Mouse (Mus musculus): ENCODE measurements around the gene Ifi213.
"Not testable (repeated sequence)": the region's sequence is repeated elsewhere in the genome, so short reads cannot be mapped to it uniquely, and the experiment has no call there.

The Ifi213 gene

DNA sequence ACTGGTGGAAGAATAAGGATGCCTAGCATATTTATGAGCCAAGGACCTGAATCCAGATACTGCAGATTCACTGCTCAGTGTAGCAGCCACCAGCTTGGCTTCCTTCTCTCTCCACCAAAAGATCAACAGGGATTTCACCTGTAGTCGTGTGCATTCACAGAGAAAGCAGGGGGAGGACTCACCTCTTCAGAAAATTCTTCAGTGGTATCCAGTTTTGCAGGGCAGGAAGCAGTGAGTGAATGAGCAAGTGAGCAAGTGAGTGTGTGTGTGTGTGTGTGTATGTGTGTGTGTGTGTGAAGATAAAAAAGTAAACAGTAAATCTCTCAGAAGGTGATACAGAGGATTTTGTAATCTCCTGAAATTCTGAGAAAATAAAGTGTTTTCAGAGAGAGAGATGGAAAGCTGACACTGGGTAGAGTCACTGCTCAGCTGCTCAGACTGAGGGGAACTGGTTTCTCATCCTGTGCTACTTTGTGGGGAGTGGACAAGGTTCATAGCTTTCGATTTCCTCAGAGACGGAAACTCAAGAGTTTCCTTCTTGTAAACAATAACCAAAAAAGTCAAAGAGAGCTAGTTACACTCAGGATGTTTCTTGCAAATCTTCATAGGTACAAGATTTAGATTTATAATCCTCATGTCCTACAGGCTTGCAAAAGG lies at the start of gene Ifi213:
Gene Ifi213, minus strand, starts transcription at position 437 of the 657 bp plus-strand sequence.
- ATAC-seq (ENCODE audit: insufficient number of reproducible peaks, low FRiP score, low TSS enrichment) = not testable (repeated sequence)

DNA sequence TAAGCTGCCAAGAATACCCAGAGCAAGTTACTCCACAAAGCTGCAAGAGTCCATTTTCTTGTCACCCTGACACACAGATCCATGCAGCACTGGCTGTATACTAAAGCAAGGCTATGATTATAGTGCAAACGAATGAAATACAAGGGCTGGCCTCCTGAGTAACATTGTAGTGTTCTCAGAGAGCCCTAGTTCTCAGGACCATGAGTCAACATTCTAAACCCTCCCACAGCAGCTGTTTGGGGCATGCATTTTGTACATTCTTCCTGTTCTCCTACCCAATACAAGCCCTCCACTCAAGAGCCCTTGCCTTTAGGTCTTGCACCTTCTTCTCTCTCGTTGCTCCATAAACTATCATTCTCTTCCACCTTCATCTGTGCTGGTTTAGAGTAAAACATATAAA lies 46.3 kb upstream of the Ifi213 start:
- ATAC-seq (ENCODE audit: insufficient number of reproducible peaks, low FRiP score, low TSS enrichment) = no peak

DNA sequence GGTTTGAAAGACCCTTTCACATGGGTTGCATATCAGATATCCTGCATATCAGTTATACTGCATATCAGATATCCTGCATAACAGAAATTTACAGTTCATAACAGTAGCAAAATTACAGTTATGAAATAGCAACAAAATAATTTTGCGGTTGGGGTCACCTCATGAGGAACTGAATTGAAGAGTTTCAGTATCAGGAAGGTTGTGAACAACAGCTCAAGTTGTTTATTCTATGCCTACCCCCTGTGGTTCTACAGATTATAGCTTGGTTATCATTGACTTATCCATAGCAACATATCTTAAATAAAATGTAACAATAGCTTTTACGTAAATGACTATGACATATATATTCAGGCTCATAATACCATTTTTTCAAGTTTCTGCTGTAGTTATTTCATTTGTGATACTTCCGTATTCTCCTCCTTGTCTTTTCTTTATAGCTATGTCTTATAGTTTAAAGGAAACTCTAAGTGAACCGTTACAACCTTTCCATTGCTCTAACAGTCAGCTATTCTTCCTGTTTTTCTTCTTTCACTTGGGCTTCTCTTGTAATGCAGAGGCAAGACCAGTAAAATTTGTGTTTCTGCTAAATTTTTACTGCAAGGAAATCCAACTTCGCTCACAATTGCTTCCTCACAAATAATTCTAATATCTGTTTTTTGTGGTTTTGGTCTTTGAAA lies 35.0 kb upstream of the Ifi213 start:
- ATAC-seq (ENCODE audit: insufficient number of reproducible peaks, low FRiP score, low TSS enrichment) = no peak

DNA sequence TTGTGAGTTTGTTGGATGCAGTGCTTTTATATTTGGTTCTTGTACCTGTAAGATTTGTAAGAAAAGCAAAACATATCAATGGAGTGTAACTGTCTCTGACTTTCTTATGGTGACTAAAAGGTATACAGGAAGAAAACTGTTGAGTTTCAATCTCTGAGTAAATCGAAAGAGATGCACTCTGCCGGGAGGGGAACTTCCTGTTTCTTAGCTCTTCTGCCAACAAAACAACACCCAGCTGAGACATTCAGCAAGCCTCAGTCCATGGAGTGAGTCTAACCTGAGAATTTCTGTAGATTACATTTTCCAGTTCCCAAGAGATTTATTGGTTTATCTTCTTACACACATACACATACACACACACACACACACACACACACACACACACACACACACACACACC lies 31.5 kb upstream of the Ifi213 start, which contains the start of gene Ifi209:
Gene Ifi209, plus strand, starts transcription at position 296 of the 400 bp plus-strand sequence.
- not testable (repeated sequence) for ATAC-seq (ENCODE audit: insufficient number of reproducible peaks, low FRiP score, low TSS enrichment)

DNA sequence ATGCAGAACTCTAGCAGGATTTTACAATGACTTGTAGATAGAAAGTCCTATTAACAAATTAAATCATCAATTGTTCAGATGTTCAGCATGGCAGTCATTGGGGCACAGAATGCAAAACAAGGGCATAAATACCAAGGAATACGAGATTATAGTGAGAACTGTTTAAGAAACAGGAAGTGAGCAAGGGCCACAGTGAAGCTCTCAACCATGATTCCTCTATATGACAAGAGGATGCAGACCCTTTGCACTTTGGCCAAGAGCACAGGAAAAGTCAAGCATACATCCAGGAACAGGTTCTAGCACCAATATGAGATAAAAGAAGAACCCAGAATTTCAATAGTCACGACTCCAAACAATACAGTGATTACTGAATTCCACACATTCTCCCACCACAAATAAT lies 27.6 kb upstream of the Ifi213 start:
- no peak for ATAC-seq (ENCODE audit: insufficient number of reproducible peaks, low FRiP score, low TSS enrichment)

DNA sequence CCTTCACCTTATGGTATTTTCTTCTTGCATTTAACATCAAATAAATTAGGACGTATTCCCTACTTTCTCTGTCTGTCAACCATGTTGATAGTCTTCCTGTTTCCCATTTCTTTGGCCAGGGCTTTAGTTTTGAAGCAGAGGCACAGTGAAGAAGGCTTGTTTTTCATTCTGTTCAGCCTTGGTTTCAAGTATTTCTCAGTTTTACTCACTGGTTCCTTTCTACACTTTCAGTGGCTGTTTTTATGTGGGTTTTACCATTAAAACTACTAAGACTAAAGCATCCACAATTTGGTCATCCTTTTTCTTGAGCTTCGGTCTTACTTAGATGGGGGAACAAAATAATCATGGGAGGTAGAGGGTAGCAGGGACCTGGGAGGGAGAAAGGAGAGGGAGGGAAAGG lies 25.0 kb upstream of the Ifi213 start:
- ATAC-seq (ENCODE audit: insufficient number of reproducible peaks, low FRiP score, low TSS enrichment) = no peak

DNA sequence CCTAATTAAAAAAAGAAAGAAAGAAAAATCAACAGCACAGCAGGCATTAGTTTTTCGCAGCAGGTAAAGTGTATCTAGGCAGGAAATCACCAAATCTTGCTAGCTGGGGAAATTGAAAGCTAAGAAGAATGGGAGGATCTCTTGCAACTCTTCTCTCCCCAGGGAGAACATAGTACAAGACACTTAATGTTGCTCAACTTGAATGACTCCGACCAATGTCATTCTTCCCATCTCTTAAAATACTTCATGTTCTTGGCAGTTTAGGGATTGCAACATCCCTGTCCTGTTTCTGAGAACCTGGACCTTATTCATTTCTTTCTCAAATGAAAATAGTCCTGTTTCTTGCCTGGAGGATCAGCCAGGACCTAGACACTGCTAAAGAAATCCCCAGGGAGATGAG lies 23.1 kb upstream of the Ifi213 start:
- ATAC-seq (ENCODE audit: insufficient number of reproducible peaks, low FRiP score, low TSS enrichment) = not testable (repeated sequence)

DNA sequence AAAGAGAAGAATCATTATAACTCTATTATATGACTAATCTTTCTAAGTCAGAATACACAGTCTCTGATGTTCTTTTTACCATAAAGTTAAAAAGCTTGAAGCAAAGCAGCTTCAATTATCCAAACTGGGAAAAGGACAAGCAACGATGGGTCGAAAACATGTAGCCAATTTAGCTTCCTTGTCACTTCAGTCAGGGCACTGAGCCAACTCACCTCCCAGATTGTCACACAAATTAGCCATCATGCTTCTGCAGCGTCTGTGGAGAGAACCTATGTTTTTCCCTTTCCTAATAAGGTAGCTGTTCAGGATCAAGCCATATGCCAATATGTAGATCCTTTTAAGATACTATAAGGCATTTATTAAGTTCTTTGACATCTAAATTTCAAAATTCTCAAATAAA lies 11.2 kb upstream of the Ifi213 start:
- ATAC-seq (ENCODE audit: insufficient number of reproducible peaks, low FRiP score, low TSS enrichment) = not testable (repeated sequence)

DNA sequence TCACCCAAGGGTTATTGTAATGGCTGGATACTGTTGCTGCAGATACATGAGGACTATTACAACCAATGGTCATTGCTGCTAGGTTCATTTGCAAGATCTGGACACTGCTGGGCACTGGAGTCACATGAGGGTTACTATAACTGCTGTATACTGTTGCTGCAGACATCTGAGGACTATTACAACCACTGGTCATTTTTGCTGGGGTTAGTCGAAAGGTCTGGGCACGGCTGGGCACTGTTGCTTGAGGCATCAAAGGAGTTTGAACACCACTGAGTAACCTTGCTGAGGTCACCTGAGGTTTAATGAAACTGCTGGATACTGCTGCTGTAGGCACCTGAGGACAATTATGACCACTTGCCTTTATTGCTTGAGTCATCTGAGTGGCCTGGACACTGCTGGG lies 9.4 kb downstream of the Ifi213 start:
- not testable (repeated sequence) for ATAC-seq (ENCODE audit: insufficient number of reproducible peaks, low FRiP score, low TSS enrichment)

DNA sequence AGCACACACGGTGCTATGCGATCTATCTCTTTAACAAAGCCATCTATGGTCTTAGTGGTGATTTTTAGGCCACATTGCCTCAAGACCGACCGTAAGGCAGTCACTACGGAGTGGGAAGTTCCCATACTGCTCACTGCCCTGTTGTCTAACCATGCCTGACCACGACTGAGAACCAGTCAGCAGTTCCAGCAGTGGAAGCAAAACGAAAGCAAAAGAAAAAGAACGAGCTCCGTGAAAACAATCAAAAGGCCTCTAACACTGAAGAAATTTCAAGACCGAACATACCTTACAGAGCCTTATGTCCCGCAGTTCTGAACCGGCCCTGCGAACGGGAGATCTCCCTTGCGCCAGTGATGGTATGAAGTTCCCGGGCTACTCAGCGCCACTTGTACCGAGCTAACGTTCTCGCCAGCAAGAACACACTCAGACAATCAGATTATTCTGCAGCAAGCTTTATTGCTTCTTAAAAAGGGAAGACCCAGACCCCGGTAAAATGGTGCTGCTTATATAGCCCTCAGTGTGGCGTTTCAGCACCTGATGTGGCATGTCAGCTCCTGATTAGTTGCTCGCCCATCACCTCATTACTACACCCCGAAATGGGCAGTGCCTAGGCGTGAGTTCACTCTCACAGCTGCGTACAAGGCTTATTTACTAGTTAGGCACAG lies 19.0 kb downstream of the Ifi213 start:
- ATAC-seq (ENCODE audit: insufficient number of reproducible peaks, low FRiP score, low TSS enrichment) = no peak

DNA sequence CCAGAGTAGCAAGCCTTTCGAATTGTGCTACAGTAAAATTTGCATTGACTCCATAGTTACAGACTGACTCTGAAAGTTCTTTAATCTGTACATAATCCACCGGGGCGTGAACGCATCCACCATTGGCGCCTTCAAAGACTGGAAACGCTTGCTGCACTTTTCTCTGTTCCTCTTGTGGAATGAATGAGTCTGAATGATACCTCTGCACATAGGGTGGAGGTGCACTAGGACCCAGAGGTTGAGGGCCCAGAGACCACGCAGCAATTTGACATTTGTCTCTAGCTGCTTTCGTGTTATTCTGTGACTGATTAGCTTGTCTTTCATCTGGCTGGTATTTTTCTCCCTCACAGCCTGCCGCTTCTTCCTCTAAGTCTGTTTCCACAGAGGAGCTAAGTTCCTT lies 20.0 kb downstream of the Ifi213 start:
- no peak for ATAC-seq (ENCODE audit: insufficient number of reproducible peaks, low FRiP score, low TSS enrichment)

DNA sequence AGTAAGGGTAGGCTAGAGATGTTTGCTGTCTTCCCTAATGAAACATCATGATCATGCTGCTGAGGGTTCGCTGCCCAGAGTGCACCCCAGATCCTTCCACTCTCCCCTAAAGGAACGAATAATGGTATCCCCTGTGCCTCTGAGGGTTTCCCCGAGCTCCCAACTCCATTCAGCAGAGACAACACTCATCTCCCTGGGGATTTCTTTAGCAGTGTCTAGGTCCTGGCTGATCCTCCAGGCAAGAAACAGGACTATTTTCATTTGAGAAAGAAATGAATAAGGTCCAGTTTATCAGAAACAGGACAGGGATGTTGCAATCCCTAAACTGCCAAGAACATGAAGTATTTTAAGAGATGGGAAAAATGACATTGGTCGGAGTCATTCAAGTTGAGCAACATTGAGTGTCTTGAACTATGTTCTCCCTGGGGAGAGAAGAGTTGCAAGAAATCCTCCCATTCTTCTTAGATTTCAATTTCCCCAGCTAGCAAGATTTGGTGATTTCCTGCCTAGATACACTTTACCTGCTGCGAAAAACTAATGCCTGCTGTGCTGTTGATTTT lies 48.5 kb downstream of the Ifi213 start:
- ATAC-seq (ENCODE audit: insufficient number of reproducible peaks, low FRiP score, low TSS enrichment) = not testable (repeated sequence)

DNA sequence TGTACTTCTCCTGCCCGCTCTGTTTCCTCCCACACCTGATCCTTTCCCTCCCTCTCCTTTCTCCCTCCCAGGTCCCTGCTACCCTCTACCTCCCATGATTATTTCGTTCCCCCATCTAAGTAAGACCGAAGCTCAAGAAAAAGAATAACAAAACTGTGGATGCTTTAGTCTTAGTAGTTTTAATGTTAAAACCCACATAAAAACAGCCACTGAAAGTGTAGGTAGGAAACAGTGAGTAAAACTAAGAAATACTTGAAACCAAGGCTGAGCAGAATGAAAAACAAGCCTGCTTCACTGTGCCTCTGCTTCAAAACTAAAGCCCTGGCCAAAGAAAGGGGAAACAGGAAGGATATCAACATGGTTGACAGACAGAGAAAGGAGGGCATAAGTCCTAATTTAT lies 50.3 kb downstream of the Ifi213 start:
- ATAC-seq (ENCODE audit: insufficient number of reproducible peaks, low FRiP score, low TSS enrichment) = not testable (repeated sequence)

DNA sequence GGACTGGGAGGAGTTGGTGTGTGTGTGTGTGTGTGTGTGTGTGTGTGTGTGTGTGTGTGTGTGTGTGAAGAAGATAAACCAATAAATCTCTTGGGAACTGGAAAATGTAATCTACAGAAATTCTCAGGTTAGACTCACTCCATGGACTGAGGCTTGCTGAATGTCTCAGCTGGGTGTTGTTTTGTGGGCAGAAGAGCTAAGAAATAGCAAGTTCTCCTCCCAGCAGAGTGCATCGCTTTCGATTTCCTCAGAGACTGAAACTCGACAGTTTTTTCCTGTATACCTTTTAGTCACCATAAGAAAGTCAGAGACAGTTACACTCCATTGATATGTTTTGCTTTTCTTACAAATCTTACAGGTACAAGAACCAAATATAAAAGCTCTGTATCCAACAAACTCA lies 63.3 kb downstream of the Ifi213 start, which contains the start of gene Ifi214:
Gene Ifi214, minus strand, starts transcription at position 167 of the 400 bp plus-strand sequence.
- ATAC-seq (ENCODE audit: insufficient number of reproducible peaks, low FRiP score, low TSS enrichment) = not testable (repeated sequence)

DNA sequence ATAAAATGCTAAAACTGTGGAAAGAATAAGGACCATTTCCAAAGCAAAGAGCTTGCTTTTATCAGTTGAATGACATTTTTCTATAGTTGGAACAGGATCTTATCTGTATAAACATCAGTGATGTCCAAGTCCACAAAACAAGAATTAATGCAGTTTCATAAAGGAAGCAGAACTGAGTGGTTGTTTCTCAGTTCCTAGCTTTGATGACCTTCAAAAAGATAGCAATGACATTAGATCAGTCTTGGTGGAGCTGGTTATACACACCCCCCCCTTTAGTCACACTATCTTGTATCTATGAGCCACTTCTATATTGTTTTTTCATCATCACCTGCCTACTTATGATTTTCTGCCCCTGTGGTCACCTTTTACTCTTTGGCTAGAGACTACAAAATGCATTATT lies 77.6 kb downstream of the Ifi213 start:
- ATAC-seq (ENCODE audit: insufficient number of reproducible peaks, low FRiP score, low TSS enrichment) = no peak

Data from cerebellum, adult (tissue).